Mouse (Mus musculus) ES-Bruce4 (cell line): ENCODE data around the gene Fhl1.

Experiments used
- CTCF ChIP-seq: IDR thresholded peaks from one replicate; pipeline ENCODE4 v1.8.1; 2011; ENCODE audit warnings: low read depth, low read length
- EP300 ChIP-seq: IDR thresholded peaks from 2 replicates; pipeline ENCODE4 v1.6.1; 2011; ENCODE audit warnings: low read depth, low read length; ENCODE audit not compliant: insufficient read depth
- POLR2A ChIP-seq: IDR thresholded peaks from one replicate; pipeline ENCODE4 v1.8.1; 2011; ENCODE audit warnings: low read length; ENCODE audit not compliant: insufficient read depth

GRCm38 (mm10) chrX:56692554-56692953 is 39.0 kb upstream of the Fhl1 start:
- TF ChIP-seq CTCF (no peak), POLR2A (no peak), EP300 (no peak)
